2 mouse cellular contexts compared by ENCODE assay signal in the genomic region with DNA sequence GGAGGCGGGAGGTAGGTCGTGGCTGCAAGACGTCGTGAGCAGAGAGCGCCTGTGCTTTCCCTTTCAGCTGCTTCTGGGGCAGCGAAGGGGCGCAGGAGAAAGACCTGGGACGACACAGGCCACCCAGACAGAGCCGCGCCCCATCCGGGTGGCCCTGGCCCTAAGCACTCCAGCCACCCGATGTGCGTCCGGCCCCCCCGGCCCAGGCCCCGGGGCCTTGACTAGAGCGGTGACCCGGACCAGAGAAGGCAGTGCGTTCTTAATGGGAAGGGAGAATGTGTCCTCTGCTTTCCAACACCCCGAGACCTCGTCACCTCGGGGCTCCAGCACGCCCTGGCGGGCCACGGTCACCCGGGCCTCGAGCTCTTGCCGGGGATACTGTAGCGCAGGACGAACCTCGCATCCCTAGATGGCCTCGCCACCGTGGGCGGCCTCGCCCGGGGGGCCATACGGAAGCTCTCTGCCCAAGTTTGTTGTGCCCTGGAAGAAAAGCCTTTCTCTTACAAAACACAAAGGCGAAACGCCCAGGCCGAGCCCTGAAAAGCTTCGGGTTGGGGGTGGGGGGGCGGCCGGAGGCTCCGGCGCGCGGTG.
TF ChIP-seq lines count a peak whose summit lies in the region.

No protein-coding gene starts in this region.

TF ChIP-seq in C2C12, 6 proteins besides CTCF, POLR2A, EP300 and RAD21 (continued from another document):
- TF ChIP-seq MYOG (IDR thresholded peaks at IDR 0.05; ENCODE audit: control insufficient read depth, extremely low read depth, insufficient read length) (no peak), FOSL1 (IDR thresholded peaks at IDR 0.05; ENCODE audit: insufficient read depth, low read length, poor library complexity, severe bottlenecking) (no peak), MAX (IDR thresholded peaks at IDR 0.05) (no peak), CEBPB (IDR thresholded peaks at IDR 0.05; ENCODE audit: low read depth) (no peak), MYOD1 (IDR thresholded peaks at IDR 0.05; ENCODE audit: control insufficient read depth, insufficient read length, low read depth) (no peak)
TF ChIP-seq in C2C12: peak in this region for 0.

TF ChIP-seq in CH12.LX, 34 proteins besides CTCF, POLR2A, EP300 and RAD21 (continued from another document):
- no peak for TF ChIP-seq MEF2A (IDR thresholded peaks at IDR 0.05; ENCODE audit: borderline replicate concordance, low read depth, low read length)
- no peak for TF ChIP-seq KAT2A (IDR thresholded peaks at IDR 0.05; ENCODE audit: insufficient replicate concordance, low read length)
- TF ChIP-seq MAZ (IDR thresholded peaks at IDR 0.05; ENCODE audit: low read depth, low read length), result no peak
- no peak for TF ChIP-seq BHLHE40 (IDR thresholded peaks at IDR 0.05; ENCODE audit: low read depth, low read length)
- no peak for TF ChIP-seq ETS1 (conservative IDR thresholded peaks at IDR 0.05; ENCODE audit: low read depth, low read length)
- no peak for TF ChIP-seq CHD1 (IDR thresholded peaks at IDR 0.05; ENCODE audit: low read depth, low read length)
- no peak for TF ChIP-seq CHD2 (IDR thresholded peaks at IDR 0.05; ENCODE audit: low read length)
- TF ChIP-seq NELFE (IDR thresholded peaks at IDR 0.05; ENCODE audit: low read depth, low read length), result no peak
- no peak for TF ChIP-seq RCOR1 (conservative IDR thresholded peaks at IDR 0.05; ENCODE audit: low read depth, low read length)
- TF ChIP-seq ZC3H11A (IDR thresholded peaks at IDR 0.05; ENCODE audit: low read depth, low read length), result no peak
- no peak for TF ChIP-seq PAX5 (IDR thresholded peaks at IDR 0.05; ENCODE audit: low read length)
- TF ChIP-seq JUND (conservative IDR thresholded peaks at IDR 0.05; ENCODE audit: low read depth, low read length), result no peak
- no peak for TF ChIP-seq IRF4 (IDR thresholded peaks at IDR 0.05; ENCODE audit: low read depth, low read length)
